Comparison of ENCODE assay signal across 23 mouse cellular contexts in the genomic region with DNA sequence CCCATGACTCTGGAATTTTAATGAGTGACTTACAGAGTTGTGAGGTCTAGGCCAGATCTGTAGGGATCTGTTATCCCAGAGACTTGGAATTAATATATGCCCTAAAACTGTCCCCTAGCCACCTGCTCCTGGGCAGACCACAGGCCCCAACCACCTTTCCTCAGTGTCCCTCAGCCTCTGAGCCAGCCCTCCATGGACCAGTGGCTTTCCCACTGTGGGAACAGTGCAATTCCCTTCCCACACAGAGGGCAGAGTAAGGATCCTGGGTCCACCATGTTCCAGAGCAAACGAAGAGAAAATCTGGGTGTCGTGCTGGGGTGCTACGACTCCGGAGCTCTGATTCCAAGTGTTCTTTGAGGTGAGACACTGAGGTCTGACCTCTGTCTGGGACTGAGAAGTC.
DNase-seq lines count a peak whose midpoint lies in the region; ATAC-seq lines count a peak whose summit lies in the region.
"Had no signal": no experiment of that assay in that cellular context is flagged by ENCODE, and none has a peak within 500 bp of the region (broad histone marks: within the 10 kb centered on the region; RNA-seq: fewer than 3 reads in every experiment).

No protein-coding gene starts in this region.

- no peak overlapping the region for H3K4me2 ChIP-seq in midbrain, embryonic 12.5 days (replicated peaks)
- H3K4me2 ChIP-seq: embryonic facial prominence, embryonic 12.5 days; forebrain, embryonic 13.5 days; forebrain, embryonic 15.5 days had no signal

- H3K4me3 ChIP-seq in midbrain, embryonic 12.5 days, result no peak overlapping the region
- H3K4me3 ChIP-seq in midbrain, embryonic 10.5 days, result no peak overlapping the region
- H3K4me3 ChIP-seq: embryonic facial prominence, embryonic 10.5 days; embryonic facial prominence, embryonic 12.5 days; forebrain, embryonic 13.5 days; forebrain, embryonic 15.5 days had no signal

- 83% methylated on average over 4 of the region's 4 CpGs for WGBS in midbrain, embryonic 12.5 days
- 86% methylated on average over 4 of the region's 4 CpGs for WGBS in midbrain, embryonic 10.5 days

- H3K4me1 ChIP-seq in midbrain, embryonic 12.5 days, result no peaks in the 10 kb centered on the region
- no peaks in the 10 kb centered on the region for H3K4me1 ChIP-seq in midbrain, embryonic 10.5 days
- H3K4me1 ChIP-seq: embryonic facial prominence, embryonic 12.5 days; forebrain, embryonic 13.5 days; forebrain, embryonic 15.5 days had no signal

- DNase-seq in heart, adult 11 months, result peak; percentile 64
- no peak for DNase-seq in heart, adult 9 months (ENCODE audit: low spot score in 2 of 2)
- DNase-seq in midbrain, embryonic 10.5 days (ENCODE audit: low spot score), result no peak
- DNase-seq in testis, postnatal 10 days (ENCODE audit: low spot score), result peak; percentile 34
- DNase-seq in testis, postnatal 14 days (ENCODE audit: low spot score), result no peak
- DNase-seq: adrenal gland, adult 8-10 months; adrenal gland, postnatal 14 days; adrenal gland, postnatal 36 days; B cell, adult 2 months; cerebellum, adult 11-12 months; cerebellum, adult 2 months; cerebellum, adult 9-10 months; cerebellum, postnatal 10 days; cerebellum, postnatal 25 days had no signal

- H3K27me3 ChIP-seq in midbrain, embryonic 12.5 days, result peaks cover 8% of the 10 kb centered on the region
- no peaks in the 10 kb centered on the region for H3K27me3 ChIP-seq in midbrain, embryonic 10.5 days (ENCODE audit: low read depth, poor library complexity, severe bottlenecking)
- H3K27me3 ChIP-seq: forebrain, embryonic 15.5 days; Patski had no signal

- H3K27ac ChIP-seq in midbrain, embryonic 12.5 days (replicated peaks), result no peak overlapping the region
- no peak overlapping the region for H3K27ac ChIP-seq in midbrain, embryonic 10.5 days (replicated peaks)
- H3K27ac ChIP-seq: embryonic facial prominence, embryonic 10.5 days; embryonic facial prominence, embryonic 12.5 days; forebrain, embryonic 13.5 days; forebrain, embryonic 15.5 days had no signal

- ATAC-seq in midbrain, embryonic 12.5 days (ENCODE audit: low FRiP score, low read depth), result 0 out of 2 replicates have a peak, but pooled peaks have one; percentile 14
- ATAC-seq: activated CD4-positive, CD25-positive, alpha-beta regulatory T cell, adult 4 months; CD4-positive, CD25-positive, alpha-beta regulatory T cell, adult 4 months; forebrain, embryonic 13.5 days; forebrain, embryonic 15.5 days; Patski had no signal

- no peaks in the 10 kb centered on the region for H3K36me3 ChIP-seq in midbrain, embryonic 12.5 days
- no peaks in the 10 kb centered on the region for H3K36me3 ChIP-seq in midbrain, embryonic 10.5 days
- H3K36me3 ChIP-seq: embryonic facial prominence, embryonic 10.5 days; embryonic facial prominence, embryonic 12.5 days; forebrain, embryonic 15.5 days; G1E had no signal

- no peak overlapping the region for H3K9ac ChIP-seq in midbrain, embryonic 12.5 days (replicated peaks)
- H3K9ac ChIP-seq: embryonic facial prominence, embryonic 12.5 days; forebrain, embryonic 13.5 days; forebrain, embryonic 15.5 days had no signal

- no peaks in the 10 kb centered on the region for H3K9me3 ChIP-seq in midbrain, embryonic 12.5 days
- H3K9me3 ChIP-seq in midbrain, embryonic 10.5 days (replicated peaks), result no peaks in the 10 kb centered on the region
- H3K9me3 ChIP-seq: embryonic facial prominence, embryonic 10.5 days; embryonic facial prominence, embryonic 12.5 days; forebrain, embryonic 13.5 days; forebrain, embryonic 15.5 days; G1E had no signal

Comparison
In these comparisons a context has a peak if more than half of its experiments do, and no peak if none do; other contexts are left out.
1. DNase-seq: peak in heart, adult 11 months (single experiment) and testis, postnatal 10 days (single experiment); none in heart, adult 9 months (0 of 2), midbrain, embryonic 10.5 days (single experiment) and testis, postnatal 14 days (single experiment).